Mouse (Mus musculus) kidney, adult 8-10 months (tissue): Measurements from ENCODE around the gene Gjd2.
A peak's percentile ranks its signal among the peaks of the same experiment; 100 is the strongest.

ENCODE experiments used
- DNase-seq, 2 experiments: peaks; one replicate each; pipeline ENCODE4 v3.0.0; 2022

Gjd2 gene

GRCm38 (mm10) chr2:114013295-114013771 is at the start of gene Gjd2:
Gjd2 (minus strand) TSS chr2:114013619.
- no peak for DNase-seq

DNA sequence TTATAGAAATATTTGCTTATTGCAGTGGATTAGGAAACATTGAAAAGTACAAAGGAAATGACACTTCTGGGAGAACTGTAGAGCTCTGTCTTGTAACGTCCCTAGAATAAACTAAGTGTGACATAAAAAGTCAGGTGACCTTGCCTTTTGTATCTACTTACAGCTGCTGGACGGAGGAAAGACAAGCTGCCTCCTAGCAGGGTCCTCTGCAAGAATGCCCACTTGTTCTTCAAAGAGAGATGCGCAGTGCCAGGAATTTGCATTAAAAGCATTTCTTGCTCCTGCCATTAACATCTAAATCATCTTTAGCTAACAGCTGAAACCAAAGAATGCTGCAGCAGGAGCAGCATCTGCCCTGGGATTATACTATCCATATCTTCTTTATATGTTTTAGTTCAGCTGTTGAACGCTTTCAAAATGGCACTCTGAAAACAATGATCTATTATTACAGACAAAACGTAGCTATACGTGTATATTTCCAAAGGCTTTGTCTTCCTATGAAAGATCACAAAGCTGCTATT is 46.7 kb upstream of the Gjd2 start:
- DNase-seq = no peak

- no peak for DNase-seq
These were observed 46.2 kb upstream of the Gjd2 start for GRCm38 (mm10) chr2:114059608-114060007.

- no peak for DNase-seq
These were observed 44.9 kb upstream of the Gjd2 start for GRCm38 (mm10) chr2:114058226-114058796.

DNA sequence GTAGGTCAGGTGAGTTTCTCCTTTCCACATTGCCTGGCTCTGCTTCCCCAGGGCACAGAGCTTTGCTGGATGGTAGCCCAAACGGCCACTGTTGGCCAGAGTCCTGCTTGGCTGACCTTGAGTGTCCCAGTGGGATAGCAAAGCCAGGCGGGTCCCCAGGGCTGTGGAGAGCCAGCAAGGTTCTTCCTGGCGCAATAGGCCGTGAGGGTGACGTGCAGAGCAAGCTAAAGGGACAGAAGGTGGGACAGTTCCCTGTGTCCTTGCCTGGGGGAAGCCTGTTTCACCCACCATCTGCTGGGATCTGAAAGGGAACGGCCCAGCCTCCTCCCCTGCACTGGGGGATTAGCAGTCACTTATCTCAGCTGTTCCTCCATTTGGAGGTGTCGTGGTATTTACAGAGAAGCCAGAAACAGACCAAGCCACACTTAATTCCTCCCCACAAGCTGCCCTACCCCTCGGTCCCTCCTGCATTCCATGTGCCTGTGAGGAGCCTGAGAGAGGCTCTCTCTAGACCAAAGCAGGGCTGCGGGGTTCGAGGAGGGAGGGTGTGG is 44.0 kb upstream of the Gjd2 start:
- DNase-seq = peak; percentile 68 to 71

DNA sequence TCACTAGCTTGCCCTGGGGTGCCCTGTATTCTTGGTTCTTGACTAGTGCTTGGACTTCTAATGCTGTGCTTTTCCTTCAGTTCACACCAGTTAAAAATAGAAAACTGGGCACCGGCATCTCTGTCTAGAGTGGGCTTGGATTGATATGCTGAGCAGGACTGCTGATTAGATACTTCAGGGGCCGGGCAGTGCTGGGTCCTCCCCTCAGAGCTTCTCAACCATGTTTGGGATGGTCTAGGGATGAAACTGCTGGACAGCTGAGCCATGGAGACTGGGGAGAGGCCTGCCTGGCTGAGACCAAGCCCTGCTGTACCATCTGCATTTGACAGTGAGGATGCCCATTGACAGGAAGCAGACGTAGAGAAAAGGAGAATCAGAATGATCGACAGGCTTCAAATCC is 40.7 kb upstream of the Gjd2 start:
- no peak for DNase-seq

DNA sequence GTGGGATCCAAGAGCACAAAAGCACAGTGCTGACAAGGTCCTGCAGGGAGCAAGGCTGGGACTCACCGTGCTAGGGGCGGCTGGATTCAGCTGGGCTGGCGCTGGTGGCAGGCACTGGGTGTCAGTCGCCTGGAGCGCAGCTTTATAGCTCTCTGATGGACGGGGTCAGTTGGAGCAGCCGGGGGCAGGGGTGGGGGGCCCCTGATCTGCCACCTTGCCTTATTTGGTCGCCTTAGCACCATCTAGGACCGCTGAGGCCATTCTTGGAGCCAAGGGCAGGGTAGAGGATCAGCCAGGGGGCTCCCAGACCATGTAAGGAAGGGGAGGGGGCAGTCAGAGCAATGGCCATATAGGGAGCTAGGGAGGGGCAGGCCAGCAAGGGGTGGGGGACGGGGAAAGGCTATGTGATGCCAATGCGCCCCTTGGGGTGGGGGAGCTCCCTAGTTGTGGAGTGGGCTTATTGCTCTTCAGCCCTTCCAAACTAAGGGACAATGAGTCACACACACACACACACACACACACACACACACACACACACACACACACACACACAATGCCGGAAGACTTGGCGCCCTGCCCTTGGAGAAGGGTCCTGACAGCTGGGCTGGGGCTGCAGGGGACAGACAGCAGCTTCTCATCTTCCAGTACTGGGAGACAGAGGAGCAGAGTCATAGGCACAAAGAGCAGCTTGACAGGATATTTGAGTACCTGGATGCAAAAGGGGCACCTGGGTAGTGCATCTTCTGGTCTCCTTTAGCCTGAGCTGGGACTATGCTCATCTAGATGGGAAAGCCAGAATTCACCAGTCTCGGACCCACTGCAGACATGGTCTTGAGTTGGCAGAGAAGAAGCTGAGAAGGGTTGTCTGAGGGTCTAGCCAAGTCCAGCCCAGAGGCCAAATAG is 39.5 kb upstream of the Gjd2 start, which contains the start of gene Actc1:
Gene Actc1, minus strand, starts transcription at position 853 of the 903 bp plus-strand sequence.
- DNase-seq = no peak

DNA sequence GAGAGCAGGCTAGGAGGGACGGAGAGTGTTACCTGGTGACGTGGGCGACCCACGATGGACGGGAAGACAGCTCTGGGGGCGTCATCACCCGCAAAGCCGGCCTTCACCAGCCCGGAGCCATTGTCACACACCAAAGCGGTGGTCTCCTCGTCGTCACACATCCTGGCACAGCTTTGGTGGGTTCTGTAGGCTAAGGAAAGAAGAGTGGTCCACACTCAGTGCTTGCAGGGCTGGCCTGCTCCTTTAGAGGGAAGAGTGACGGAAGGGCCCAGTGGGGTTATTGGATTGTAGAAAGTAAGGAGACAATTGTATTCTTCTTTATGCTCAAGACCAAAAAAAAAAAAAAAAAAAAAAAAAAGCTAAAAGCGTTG is 38.4 kb upstream of the Gjd2 start:
- DNase-seq = no peak

- DNase-seq = no peak
These were observed 37.9 kb upstream of the Gjd2 start for GRCm38 (mm10) chr2:114051111-114051870.

- DNase-seq = no peak
These were observed 36.7 kb upstream of the Gjd2 start for GRCm38 (mm10) chr2:114050150-114050549.

GRCm38 (mm10) chr2:114049372-114049771 is 36.0 kb upstream of the Gjd2 start:
- no peak for DNase-seq

DNA sequence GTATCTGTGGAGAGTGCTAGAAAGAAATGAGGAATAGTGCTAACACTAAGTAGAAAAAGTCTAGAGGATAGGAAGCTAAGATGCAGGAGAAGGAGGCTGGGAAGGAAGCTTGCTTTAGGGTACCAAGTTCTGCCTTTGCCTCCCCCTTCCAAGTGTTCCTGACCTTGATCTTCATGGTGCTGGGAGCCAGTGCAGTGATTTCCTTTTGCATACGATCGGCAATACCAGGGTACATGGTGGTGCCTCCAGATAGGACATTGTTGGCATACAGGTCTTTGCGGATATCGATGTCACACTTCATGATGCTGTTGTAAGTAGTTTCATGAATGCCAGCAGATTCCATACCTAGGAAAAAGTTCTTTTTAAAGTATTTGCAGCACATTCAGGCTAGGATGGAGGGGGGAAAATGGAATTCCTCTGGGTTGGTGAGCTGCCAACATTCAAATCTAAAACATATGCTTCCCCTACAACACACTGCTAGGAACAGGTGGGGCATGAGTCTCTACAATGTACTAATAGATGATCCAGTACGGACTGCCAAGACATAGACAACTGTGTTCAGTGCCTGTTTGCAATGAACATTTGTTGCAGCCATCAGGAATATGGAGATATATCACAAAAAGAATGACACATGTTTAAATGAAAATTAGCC is 34.7 kb upstream of the Gjd2 start:
- DNase-seq = no peak

DNA sequence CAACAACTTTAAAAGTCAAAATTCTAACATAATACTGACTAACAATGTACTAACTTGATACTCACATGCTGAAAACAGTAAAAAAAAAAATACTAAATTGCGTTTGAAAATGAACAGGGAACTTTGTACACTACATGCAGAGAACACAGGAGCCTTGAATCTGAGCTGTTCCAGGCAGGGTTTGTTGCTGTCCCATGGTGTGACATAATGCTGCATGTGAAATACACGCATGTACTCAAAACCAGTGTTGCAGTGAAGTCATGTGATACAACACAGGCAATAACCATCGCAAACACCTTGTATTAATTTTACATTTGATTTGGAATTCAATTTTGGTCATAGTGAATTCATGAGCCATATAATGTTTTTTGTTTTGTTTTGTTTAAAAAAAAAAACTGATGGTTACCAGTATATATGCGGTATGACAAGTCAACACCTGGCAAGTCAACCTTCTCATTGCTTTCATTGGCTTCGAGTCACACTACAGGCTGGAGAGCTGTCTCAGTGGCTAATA is 32.8 kb upstream of the Gjd2 start:
- no peak for DNase-seq

GRCm38 (mm10) chr2:114037926-114038325 is 24.5 kb upstream of the Gjd2 start:
- no peak for DNase-seq

GRCm38 (mm10) chr2:114032259-114032658 is 18.8 kb upstream of the Gjd2 start:
- no peak for DNase-seq

- no peak for DNase-seq
These were observed 10.0 kb upstream of the Gjd2 start for GRCm38 (mm10) chr2:114023383-114023782.

DNA sequence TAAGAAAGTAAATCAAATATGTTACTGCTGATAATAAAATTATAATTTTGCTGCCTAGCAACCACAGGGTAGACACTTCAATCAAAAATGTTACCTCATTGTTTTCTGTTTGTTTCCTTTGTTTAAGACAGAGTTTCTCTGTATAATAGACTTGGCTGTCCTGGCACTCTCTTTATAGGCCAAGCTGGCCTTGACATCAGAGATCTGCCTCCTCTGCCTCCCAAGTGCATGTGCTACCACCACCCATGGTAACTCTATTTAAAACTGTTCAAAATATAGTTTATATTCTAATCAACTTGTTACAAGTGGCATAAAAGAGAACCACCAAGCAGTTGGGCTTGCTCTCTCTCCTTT is 6.8 kb upstream of the Gjd2 start:
- DNase-seq = no peak

DNA sequence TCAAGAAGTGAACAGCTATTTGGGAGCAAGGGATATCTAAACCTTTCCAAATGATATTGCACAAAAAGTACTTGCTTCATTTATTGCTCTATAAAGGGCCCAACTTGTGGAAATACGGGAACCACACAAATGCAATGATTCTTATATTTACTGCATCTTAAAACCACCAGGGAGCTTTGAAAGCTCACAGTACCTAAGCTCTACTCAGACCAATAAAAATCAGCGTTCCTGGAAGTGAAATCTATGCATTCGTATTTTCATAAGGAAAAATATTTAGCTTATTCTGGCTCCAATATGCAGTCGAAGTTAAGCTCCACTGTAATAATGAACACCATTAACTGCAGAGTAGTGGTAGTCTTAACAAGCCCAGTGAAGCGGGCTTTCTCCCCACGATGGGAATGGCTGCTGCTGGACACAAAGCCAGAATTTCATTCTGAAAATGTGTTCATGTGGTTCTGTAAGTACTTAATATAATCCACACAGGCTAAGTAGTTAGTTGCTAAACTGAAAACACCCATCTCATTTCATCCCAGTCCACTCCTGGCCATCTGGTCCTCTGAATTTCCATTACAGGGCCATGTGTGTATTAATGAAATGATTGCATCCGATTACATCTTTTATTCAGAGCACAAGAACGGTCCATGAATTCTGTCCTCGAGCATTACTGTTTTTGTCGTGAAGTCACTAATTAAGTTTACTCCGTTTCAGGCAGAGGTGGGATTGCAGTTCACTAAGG is 6.2 kb upstream of the Gjd2 start:
- no peak for DNase-seq

DNA sequence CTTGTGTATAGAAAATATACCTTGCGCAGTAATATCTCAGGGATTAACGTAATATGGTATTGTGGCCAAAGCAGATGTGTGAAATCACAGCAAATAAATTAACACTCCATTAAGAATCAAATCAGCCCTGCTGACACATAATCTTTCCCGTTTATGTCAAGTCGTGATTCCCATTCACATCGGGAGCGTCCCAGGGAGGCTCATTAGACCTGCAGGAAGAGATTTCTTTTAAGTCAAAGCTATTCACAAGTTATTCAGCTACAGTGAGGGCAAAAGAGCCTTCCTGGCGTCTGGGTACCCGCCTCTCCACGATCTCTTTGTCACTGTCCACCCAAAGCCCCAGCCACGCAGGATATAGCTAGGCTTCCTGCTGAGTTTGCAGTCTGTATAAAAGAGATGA is 4.7 kb upstream of the Gjd2 start:
- DNase-seq = no peak

DNA sequence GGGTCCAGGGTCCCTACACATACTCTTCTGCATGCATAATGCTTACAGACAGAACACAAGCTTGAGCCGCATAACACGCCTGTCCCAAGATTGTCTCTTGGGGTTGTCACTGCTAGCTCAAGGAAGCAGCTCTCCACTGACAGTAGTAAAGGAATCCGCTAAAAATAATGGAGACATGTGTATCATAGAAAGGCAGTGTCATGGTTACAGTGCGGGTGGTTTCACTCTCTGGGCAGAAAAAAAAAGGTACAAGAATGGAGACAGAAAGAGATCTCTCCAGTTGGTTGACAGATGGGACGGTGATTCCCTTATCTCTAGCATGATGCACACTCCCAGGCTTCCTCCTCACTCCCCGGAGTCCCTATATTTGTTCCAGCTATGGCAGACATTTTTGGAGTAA is 1.4 kb upstream of the Gjd2 start:
- DNase-seq = no peak

GRCm38 (mm10) chr2:114013846-114014245 is 427 bp upstream of the Gjd2 start:
- DNase-seq = no peak
